Mouse (Mus musculus) thymus, postnatal 25 days (tissue): ENCODE data around the gene Lingo1.

Source experiments
- DNase-seq: peaks from one replicate; pipeline ENCODE4 v3.0.0; 2022

The Lingo1 gene

DNA sequence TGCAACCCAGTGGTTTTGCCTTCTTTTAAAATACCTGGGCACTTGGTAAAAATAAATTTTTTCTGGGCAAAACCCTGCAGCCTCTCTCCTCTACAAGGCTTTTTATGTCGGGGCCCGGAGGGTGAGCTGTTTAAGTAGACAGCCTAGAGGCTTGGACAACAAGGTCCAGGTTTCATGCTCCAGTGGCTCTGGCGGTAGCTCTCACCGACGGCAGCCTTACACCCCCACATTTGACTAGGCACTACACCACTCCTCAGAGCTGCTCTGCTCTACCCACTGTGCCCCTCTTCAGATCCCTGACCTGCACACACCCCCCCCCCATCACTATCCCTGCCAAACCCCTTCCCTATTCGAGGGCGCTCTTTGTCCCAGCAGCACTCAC lies 212.2 kb downstream of the Lingo1 start:
- DNase-seq: no peak

DNA sequence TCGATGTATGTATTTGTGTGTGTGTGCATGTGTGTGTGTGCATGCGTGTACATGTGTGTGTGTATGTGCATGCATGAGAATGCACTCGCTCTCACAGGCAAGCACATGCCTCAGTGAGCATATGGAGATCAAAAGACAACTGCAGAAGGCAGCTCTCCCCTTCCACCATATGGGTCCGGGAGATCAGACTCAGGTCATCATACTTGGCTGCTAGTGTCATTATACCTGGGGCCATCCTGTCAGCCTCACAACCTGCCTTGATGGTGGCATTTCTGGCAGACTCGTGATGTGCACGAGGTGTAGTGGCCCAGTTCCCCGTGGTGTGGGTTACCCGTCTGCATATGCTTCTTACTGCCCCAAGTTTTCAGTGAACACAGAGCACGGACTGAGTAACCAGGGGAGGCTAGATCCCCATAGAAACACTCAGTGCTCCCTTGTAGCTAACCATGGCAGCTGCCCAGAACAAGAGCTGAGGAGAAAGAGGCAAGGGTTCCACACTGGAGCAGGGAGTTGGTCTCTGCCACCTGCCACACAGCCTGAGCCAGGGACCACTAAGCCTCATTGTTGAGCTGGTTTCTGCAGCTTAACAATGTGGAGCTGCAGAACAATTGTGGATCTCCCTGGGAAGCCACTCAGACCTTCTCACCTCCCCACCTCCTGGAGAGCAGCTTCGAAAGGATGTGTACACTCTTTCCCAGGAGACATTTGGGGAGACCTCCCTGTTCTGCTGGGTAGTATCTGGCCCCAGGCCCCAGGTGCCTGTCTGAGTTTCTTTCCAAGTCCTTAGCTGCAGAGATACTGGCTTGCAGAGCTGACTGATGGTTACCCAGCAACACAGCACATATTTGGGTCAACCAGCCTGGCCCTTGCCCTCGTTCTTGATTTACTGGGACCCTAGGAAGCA lies 212.9 kb downstream of the Lingo1 start:
- DNase-seq: no peak

DNA sequence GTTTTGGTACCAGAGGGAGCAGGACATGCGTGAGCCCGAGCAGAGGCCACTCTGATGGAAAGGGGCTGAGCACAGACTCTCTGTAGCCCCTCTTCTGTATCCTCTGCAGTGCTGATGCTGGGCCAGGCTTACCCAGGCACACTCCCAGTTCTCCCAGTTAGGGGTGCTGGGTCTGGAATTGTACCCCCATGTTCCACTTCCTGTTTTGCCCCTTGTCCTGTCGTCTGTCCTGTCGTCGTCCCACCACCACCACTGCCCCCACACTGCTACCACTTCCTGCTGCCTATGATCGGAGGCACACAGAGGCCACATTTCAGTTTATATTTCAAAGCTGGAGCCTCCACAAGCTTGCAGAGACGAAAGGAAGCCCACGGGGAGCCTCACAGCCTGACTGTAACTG lies 213.6 kb downstream of the Lingo1 start:
- DNase-seq: no peak

DNA sequence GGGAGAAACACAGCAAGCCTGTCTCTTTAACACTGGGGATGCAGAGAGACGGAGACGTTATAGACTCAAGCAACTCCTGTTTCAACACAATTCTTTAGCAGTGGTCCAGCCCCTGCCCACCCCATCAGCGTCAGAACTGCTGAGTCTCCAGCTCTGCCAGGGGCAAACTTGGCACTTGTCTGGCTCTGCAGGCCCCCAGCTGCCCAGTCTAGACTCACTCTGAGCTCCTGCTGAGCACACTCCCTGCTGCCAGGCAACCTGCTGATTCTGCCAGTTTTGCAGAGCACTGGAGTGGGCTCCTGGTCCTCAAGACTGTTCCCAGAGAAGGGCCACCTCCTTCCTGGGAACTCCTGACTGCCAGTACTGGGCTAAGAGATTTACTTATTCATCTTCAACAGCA lies 214.6 kb downstream of the Lingo1 start:
- DNase-seq: no peak

DNA sequence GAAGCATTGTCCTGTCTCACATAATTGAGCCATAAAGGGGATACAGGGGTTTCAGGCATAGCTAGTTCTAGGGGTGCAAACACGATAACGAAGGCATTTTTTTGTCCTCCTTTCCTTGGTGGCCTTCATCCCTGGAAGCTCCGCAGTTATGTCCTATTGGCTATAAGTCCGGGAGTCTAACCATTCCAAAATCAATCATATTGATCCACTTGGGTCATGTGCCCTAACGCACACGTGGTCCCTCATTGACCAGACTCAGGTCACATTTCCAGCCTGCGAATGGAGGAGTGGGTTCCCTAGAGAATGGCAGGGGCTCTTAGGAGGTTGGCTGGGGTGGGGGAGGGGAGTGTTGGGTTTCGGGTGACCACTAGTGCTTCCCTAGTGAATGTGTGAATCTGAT lies 215.3 kb downstream of the Lingo1 start:
- DNase-seq: no peak

DNA sequence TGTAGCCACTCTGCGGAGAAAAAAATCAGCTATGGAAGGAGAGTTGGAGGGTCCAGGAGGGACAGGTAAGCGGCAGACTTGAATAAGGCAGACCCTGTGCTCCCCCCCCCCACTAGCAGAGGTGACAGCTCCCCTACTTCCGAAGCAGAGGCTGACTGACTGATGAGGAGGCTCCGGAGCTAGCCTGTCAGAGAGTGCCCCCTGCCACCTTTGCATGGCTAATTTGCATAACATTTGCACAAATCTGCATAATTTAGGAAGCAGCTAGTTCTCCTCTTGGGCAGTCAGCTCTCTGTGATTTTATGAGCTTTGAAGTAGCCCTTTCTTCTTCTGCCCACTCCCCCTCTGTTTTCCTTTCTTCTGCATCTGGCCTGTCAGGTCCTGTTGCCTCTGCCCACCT lies 216.2 kb downstream of the Lingo1 start:
- no peak for DNase-seq

DNA sequence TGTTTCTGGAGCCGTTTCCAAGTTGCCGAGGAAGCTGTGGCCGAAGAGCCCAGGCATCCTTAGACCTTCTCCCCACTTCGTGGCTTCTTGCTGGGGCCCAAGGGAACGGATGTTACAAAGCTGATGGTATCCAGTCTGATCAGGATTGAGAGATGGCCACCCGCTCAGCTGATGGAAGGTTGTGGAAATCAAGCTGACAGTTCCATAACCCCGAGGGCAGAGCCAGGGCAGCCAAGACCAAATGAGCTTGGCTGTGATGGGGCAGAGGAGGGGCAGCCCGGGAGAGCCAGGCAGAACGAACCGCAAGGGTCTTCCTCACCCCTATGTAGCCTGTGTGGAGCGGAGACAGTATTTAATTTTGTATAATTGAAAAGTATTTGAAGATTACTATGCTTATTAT lies 218.9 kb downstream of the Lingo1 start:
- no peak for DNase-seq

DNA sequence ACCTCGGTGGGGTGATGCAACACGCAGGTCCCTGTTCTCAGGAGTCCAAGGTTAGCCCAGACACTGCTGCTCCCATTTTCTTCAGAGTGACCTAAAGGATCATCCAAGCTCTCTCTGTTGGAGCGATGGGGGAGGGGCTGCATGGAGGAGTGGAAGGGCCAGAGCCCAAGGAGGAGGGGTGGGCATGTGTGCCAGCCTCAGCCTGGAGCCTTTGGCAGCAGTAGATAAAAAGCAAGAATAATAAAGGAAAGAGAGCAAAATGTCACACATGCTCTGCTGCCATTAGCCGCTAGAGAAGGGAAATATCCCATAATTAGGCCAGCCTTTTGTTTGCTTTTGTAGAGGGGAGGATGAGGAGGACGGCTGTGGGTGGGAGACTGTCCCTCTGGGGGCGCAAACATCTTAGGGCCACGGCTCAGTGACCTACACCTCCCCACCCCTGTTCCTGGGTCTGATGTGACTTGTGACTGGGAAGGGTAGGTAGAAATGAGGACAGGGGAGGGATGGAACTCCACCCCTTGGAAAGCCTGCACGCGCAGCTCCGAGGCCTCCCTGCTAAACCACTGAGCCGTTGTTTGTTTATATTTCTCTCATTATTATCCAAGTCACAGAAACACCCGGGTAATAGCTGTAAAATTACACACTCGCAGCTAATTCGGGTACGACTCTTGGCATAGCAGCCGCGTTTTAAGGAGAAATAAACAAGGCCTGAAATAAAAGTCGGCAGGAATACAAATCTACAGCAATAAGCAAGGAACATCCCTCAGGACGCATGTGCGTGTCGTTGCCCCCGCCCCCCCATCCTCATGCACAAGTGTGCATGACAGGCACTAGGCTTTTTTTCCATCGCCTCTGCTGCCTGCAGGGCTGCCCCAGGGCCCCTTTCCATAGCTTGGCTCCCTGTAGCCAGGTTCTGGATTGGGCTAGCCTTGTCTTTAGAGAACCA lies 223.5 kb downstream of the Lingo1 start:
- no peak for DNase-seq
